Mouse (Mus musculus): Measurements from ENCODE around the gene Prr27.

Gene Prr27

DNA sequence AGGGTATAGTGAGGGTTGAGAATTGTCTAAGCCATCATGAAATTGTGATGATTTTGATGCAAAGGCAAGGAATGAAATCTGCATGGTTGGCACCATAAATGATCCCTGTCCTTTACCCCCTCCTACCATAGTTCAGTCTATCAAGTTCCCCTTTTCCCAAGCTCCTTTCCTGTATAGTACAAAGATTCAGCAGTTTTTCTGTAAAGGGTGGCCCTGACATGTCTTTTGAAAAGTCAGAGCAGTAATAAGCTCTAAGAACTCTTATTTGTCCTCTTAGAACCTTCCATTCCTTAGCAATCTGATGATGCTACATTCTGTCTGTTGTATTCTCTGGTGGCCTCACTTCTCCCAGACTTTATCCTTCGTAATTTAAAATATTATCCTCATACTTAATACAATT, at the start of gene Prr27:
Gene Prr27, plus strand, starts transcription at position 301 of the 400 bp plus-strand sequence.
- no peak for DNase-seq (ENCODE audit: low spot score in 2 of 2)

DNA sequence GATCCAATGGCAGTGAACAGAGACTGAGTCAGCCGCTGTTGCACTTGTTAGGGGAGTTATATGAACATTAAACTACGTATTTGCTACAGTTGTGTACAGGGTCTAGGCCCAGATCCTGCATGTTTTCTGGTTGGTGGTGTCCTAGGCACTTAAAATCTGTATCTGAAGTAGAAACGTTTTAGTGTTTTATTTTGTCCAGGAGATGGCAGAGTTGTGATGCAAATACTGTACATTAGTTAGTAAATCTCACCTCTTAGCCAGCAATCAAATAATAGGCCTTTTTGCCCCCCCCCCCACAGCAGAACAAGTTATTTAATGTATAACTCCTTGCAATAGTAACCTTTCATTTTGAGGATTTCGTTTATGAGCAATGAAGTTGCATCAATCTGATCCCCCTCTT, 42.8 kb upstream of the Prr27 start:
- no peak for DNase-seq (ENCODE audit: low spot score in 2 of 2)

DNA sequence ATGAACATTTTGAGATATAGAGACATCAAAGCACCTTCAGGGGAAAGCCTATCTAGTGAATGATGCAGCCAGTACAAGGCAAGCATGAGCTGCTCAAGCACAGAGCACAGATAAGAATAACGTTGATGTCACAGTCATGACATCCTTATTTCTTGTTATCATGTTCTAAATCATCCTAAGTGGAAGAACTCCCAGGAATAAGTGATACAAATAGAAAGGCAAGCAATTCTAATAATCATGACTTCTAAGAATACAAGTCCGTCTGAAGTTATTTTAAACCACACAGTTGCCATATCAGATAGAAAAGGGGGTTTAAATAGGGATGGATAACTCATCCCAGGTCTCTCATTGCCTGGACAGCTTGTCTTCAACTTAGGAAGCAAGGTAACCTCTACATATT, 17.7 kb upstream of the Prr27 start, which contains the start of gene Csn1s2b:
Gene Csn1s2b, plus strand, starts transcription at position 301 of the 400 bp plus-strand sequence.
- DNase-seq (ENCODE audit: low spot score in 2 of 2) = no peak

DNA sequence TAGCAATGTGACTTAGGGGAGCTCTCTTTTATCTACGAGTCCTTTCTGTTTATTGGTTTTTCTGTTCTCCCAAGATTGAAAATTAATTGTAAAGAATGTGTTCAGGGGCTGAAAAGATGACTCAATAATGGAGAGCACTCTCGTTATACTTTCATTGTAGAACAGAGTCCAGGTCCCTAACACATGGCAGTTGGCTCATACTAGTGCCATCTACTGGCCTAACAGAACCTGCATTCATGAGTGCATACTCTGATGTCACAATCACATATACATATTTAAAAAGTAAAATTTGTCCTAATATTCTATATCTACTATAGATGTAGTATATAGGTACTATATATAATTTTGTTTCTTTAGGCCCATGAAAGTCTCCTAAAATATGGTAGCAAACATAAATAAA, 16.2 kb upstream of the Prr27 start:
- no peak for DNase-seq (ENCODE audit: low spot score in 2 of 2)

DNA sequence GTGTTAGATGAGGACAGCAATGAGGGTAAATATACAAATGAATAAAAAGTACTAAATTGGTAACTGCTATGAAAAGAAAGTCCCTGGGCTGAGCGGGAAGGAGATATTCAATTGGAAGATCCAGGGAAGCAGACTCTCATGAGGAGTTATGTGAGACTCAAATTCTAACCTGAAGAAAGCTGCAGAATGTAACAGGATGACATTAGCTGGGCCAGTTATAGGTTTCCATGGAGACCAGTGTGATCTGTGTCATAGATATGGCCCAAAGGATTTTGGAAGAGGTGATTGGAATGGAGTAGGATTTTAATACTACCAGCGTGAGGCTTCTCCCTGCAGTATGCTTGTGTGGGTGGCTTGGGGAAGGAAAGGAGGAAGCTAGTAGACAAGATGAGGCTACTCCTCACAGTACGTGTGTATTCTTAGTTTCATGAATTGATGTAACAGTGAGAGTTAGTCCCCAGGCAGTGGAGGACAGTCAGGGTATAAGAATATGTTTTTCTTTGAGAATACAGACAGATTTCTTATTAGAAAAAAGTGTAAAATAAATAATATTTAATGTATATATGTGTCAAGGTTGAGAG, 29.7 kb downstream of the Prr27 start:
- no peak for DNase-seq (ENCODE audit: low spot score in 2 of 2)

- no peak for DNase-seq (ENCODE audit: low spot score in 2 of 2)
Observed at GRCm38 (mm10) chr5:87870084-87870483, 44.6 kb downstream of the Prr27 start.

DNA sequence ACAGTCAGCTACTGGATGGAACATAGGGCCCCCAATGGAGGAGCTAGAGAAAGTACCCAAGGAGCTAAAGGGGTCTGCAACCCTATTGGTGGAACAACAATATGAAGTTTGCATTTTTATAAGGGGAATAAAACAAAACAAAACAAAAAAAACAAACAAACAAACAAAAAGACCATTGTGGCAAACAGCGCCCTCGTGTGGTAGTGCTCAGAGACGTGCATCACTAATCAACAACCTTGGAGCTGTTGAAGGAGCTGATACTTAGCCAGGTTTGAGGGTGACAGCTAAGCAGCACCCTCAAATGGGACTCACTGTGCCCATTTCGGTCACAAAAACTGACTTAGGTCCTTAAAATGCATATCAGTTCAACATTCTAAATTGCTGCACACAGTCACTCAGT, 45.9 kb downstream of the Prr27 start:
- DNase-seq (ENCODE audit: low spot score in 2 of 2) = no peak

DNA sequence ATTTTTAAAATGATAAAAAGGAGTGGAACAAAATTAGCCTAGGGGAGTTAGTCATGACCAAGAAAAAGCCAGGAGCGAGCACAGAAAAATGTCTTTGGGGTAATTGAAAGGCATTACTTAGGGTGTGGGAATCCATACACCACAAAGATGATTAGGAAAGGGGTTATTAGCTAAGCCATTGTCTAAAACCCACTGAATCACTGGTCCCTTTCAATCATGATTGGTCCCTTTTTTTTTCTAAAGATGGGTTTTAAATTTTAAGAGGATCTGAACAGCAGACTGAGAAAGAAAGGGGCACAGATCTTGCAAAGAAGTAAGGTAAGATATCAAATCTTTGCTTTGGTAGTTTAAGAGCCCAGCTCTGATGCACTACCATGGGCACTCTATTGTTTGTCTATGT, 59.2 kb downstream of the Prr27 start, which contains the start of gene Odam:
Gene Odam, plus strand, starts transcription at position 301 of the 400 bp plus-strand sequence.
- DNase-seq (ENCODE audit: low spot score in 2 of 2) = no peak
